Mouse (Mus musculus): Measurements from ENCODE around the gene Car1. TPM values are rescaled to one million over a fixed set of nuclear protein-coding genes. Genes with fewer than 3 reads are reported as not detected.

The Car1 gene
- not detected for polyA plus RNA-seq (2014; fragmentation: Illumina TruSeq; extraction: RNeasy Lipid Tissue Mini Kit (QIAGEN cat#74804); ENCODE audit: low read depth, low replicate concordance)

GRCm38 (mm10) chr3:14808211-14808610 is at the start of gene Car1:
Gene Car1 (minus strand): TSS chr3:14808368.

Other genes starting within 250 kb of the Car1 start
- 499 TPM for gene 1810022K09Rik, start 197.1 kb downstream of the Car1 start, polyA plus RNA-seq (2014; fragmentation: Illumina TruSeq; extraction: RNeasy Lipid Tissue Mini Kit (QIAGEN cat#74804); ENCODE audit: low read depth, low replicate concordance)
- gene Car13, start 166.6 kb downstream of the Car1 start, polyA plus RNA-seq (2014; fragmentation: Illumina TruSeq; extraction: RNeasy Lipid Tissue Mini Kit (QIAGEN cat#74804); ENCODE audit: low read depth, low replicate concordance) = 9.8 TPM
- gene Car3, start 55.1 kb upstream of the Car1 start, polyA plus RNA-seq (2014; fragmentation: Illumina TruSeq; extraction: RNeasy Lipid Tissue Mini Kit (QIAGEN cat#74804); ENCODE audit: low read depth, low replicate concordance) = 63.8 TPM
- 406 TPM for gene Car2, start 77.9 kb upstream of the Car1 start, polyA plus RNA-seq (2014; fragmentation: Illumina TruSeq; extraction: RNeasy Lipid Tissue Mini Kit (QIAGEN cat#74804); ENCODE audit: low read depth, low replicate concordance)

All from kidney, adult 10 weeks (tissue).